Mouse (Mus musculus) kidney, adult 9 months (tissue): ENCODE measurements at regions not wholly inside any gene's neighbourhood (a gene's known extent, or its start where the extent isn't known, plus 50 kb on each side); places are given as distances from the start of the nearest gene placed in this dataset.

ENCODE experiments used
- DNase-seq: peaks from one replicate; pipeline ENCODE4 v3.0.0; 2022

- peak; percentile 29 for DNase-seq
Observed at GRCm38 (mm10) chr14:98833230-98833999, 160.7 kb downstream of the Rpl36a-ps1 start.

GRCm38 (mm10) chr14:98832401-98832800 lies 161.7 kb downstream of the Rpl36a-ps1 start:
- peak; percentile 24 for DNase-seq

DNA sequence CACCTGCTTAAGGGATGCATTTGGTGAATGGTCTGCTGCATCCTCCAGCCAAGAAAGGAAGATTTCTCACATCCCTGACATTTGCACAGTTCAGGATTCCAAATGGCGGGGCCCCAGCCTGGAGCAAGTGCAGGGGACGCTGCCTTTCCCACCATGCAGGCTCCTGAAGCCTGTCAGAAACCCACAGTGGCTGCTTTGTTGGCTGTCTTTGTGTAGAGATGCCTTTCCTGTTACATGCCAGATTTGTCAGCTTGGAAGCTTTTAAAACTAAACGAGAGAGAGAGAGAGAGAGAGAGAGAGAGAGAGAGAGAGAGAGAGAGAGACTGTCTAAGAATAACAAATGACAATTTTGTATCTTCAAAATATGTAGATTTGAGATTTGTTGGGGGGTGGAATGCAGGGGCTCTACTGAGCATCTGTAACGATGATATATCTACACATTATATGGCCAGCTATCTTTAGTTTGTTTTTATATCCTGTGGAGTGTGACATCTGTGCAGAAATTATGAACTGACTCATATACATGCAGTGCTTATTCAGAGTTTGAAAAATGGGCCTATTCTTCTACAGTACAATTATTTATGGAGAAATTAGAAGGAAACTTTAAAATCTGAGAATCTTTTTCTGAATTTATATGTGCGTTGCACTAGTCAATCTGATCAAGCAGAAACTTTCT lies 164.0 kb downstream of the Rpl36a-ps1 start:
- DNase-seq, result no peak

DNA sequence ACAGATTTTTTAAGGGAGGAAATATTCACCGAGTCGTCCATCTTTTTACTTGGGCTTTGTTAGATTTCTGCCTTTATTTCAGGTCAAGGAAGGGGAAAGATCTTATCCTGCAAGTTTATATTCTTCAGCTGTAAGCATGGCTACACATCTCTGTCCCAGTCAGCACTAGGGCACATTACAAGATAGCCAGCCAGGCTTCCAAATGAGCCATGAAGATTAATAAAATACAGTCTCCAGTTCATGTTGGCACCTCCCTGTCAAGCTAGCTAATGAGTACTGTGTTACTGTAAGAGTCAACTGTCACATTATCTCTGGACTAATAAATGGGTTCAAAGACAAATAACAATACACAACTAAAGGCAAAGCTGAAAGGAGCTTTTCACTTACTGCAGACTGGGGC lies 166.6 kb downstream of the Rpl36a-ps1 start:
- DNase-seq, result peak; percentile 14

GRCm38 (mm10) chr14:98813657-98814056 lies 180.5 kb downstream of the Rpl36a-ps1 start:
- no peak for DNase-seq

- DNase-seq, result no peak
Observed at GRCm38 (mm10) chr14:98810259-98811042, 183.7 kb downstream of the Rpl36a-ps1 start.

GRCm38 (mm10) chr14:98808117-98808516 lies 186.0 kb downstream of the Rpl36a-ps1 start:
- no peak for DNase-seq

GRCm38 (mm10) chr14:98805066-98805465 lies 189.1 kb downstream of the Rpl36a-ps1 start:
- DNase-seq, result no peak

DNA sequence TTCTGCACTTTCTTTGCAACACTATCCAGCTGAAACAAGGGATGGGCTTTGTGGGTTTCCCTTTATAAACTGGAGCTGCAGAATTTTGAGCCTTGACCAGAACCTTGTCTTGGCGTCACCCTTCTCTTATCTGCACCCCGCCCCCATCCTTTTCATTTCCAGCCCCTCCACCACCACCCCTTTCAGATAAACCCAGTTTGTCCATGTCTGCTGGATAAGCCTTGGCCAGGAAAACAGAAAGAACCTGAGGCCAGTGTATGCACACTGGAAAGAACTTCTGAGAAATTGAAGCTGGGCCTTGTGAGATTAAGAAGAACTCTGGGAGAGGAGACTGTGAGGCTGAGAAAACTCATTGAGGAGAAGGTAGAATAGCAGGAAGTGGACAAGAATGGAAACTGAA lies 192.8 kb downstream of the Rpl36a-ps1 start:
- DNase-seq, result no peak

- DNase-seq, result no peak
Observed at GRCm38 (mm10) chr14:98791970-98792369, 202.1 kb downstream of the Rpl36a-ps1 start.

DNA sequence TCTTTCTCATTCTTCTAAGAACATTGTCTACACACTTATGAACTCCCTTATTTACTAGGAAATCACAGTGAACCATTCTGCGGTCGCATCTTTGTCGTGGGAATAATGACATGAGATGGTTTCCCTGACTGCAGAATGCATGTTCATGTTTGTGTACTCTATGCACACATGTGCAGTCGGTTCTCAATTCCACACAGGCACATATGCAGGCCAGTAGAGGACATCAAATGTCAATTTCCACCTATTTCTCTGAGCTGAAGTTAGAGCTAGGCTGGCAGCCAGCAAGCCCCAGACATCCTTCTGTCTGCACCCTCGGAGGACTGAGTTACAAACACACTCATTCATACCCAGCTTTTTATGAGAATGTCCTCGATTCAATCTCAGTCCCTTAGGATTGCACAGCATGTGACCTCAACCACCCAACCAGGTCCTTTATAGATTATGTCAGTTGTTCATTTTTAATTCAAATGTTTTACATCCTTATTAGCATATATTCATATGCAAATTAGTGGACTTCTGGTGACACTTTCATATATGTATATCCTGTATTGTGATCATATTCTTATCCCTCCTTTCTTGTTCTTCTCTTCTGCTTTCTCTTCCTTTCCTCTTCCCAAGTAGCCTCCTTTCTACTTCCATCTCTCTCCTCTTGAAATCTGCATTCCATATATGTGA lies 202.7 kb downstream of the Rpl36a-ps1 start:
- no peak for DNase-seq

- no peak for DNase-seq
Observed at GRCm38 (mm10) chr14:98789794-98790193, 204.3 kb downstream of the Rpl36a-ps1 start.

- DNase-seq, result no peak
Observed at GRCm38 (mm10) chr14:98781711-98782110, 212.4 kb downstream of the Rpl36a-ps1 start.

DNA sequence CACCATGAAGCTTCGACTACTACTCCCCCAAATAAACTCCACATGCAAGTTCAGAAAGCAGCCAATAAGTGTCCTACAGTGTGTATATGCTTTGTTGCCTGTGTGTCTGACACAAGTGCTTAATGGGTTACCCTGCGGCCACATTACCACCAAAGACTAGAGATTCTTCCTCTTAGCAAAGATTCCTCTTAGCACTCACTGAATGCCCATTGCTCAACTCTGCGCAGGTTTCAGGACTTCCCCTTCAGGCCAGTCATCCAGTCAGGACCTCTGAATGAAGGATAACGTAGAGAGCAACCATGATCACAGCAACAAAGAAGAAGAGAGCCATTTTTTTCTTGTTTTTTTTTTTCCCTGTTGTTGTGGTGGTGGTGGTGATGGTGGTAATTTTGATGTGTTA lies 222.0 kb downstream of the Rpl36a-ps1 start:
- no peak for DNase-seq

GRCm38 (mm10) chr14:98768845-98769244 lies 225.3 kb downstream of the Rpl36a-ps1 start:
- no peak for DNase-seq

DNA sequence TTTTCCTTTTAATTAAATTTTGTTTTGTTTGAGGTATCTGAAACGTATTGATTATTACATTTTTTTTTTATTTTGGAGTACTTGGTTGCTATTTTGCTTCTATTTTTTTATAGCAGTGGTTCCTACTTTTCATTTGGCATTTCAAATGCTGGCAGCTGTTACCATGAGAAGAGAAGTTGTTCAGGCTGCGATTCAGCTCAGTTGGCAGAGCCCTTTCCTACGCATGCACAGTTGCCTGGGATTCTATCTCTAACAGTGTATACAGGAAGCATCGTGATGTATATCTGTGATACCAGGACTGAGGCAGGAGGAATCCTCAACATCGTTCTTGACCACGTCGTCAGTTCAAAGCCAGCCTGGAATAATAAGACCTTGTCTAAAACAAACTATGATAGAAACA lies 226.6 kb downstream of the Rpl36a-ps1 start:
- no peak for DNase-seq

DNA sequence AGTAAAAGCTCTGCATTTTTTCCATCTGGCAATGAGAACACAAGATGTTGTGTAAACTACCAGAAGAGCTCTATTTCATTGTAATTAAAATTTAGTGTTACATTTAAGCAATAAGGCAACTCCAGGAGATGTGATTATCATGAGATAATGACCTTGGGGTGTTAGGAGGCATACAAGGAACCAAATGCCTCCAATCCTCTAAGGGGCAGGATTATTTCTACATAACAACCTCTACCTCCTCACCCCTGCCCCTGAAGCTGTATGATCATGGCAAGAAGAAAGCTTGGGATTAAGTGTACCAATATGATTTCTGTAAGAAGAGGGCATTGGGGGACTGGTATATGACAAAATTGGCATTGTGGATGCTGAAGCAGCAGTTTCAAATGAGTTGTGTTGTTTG lies 228.8 kb downstream of the Rpl36a-ps1 start:
- no peak for DNase-seq

DNA sequence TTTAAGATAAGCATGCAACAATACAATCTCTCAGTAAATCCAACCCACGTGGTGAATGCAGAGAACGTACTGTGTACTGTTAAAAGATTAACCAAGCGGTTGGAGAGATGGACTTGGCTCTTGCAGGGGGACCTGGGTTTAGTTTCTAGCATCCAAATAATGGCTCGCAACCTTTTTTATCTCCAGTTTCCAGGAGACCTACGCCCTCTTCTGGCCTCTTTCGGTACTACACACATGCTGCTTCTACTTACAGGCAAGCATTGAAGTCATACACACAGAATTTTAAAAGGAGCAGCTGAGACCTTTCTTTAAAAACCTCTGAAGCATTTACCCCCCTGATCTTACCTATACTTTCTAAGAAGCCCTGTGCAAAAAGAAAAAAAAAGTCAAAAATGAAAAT lies 243.4 kb downstream of the Rpl36a-ps1 start:
- DNase-seq, result no peak

DNA sequence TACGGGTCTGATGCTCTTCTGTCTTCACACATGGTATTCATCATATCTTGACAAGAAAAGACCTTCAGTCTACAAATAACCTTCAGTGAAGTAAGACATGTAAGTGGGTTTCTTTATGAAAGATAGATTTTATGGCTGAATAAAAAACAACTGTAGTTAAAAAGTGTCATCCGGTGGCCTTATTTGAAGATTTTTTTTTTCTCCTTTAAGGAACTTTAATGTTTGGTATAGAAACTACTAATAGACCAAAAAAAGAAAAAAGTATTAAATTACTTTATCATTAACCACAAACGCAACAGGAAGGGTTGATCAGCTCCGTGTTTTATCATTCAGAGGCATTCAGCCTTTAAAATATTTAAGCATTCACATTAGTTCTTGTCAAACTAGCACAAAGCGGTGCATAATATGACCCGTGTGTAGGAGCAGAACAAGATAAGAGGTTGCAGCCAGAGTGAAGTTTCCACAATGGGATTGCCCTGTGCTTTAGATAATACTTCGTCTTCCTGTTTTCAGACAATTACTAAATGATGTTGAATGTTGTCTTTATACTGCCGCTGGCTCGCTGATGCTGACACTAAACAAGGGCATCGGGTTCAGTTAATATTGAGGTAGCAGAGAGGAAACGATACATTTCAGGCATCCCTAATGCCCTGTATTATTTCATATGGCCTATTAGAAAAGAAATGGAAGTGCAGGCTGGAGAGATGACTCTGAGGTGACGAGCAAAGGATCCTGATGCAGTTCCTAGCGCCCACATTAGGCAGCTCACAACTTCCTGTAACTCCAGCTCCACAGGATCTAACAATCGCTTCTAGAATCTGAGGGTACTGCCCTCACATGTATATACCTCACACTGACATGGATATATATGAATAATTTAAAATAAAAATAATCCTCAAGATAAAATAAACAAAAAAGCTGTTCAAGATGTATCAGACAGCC lies 244.8 kb downstream of the Rpl36a-ps1 start:
- no peak for DNase-seq

GRCm38 (mm10) chr14:98747159-98747775 lies 246.9 kb downstream of the Rpl36a-ps1 start:
- DNase-seq, result no peak

GRCm38 (mm10) chr14:98730375-98730774 lies 263.7 kb downstream of the Rpl36a-ps1 start:
- DNase-seq, result no peak
